Mouse (Mus musculus): ENCODE measurements around the gene Gmpr. TPM values are rescaled to one million over a fixed set of nuclear protein-coding genes. Genes with fewer than 3 reads are reported as not detected.

Gene Gmpr
- polyA plus RNA-seq, 1 experiment from 2014 or later = 39.3 TPM

GRCm38 (mm10) chr13:45526230-45526629 lies 19.0 kb downstream of the Gmpr start:
- ATAC-seq (ENCODE audit: insufficient number of reproducible peaks, low FRiP score, low TSS enrichment, low read depth) = no peak
- H3K36me3 ChIP-seq = no peaks in the 10 kb centered on the region
- H3K4me2 ChIP-seq (replicated peaks) = no peak overlapping the region
- peaks cover 16% of the 10 kb centered on the region for H3K4me1 ChIP-seq
- no peaks in the 10 kb centered on the region for H3K9me3 ChIP-seq (replicated peaks)
- H3K9ac ChIP-seq = no peak overlapping the region
- H3K27ac ChIP-seq (replicated peaks) = no peak overlapping the region
- 69% methylated on average over 7 of the region's 7 CpGs for WGBS
- no peak overlapping the region for H3K4me3 ChIP-seq (replicated peaks)
- H3K27me3 ChIP-seq = no peaks in the 10 kb centered on the region

GRCm38 (mm10) chr13:45527232-45527964 lies 20.2 kb downstream of the Gmpr start:
- ATAC-seq (ENCODE audit: insufficient number of reproducible peaks, low FRiP score, low TSS enrichment, low read depth) = no peak
- 76% methylated on average over 11 of the region's 11 CpGs for WGBS
- Histone ChIP-seq H3K27me3 (no peaks in the 10 kb centered on the region), H3K4me1 (peaks cover 22% of the 10 kb centered on the region), H3K4me2 (replicated peaks) (no peak overlapping the region), H3K9ac (no peak overlapping the region), H3K9me3 (replicated peaks) (no peaks in the 10 kb centered on the region), H3K36me3 (no peaks in the 10 kb centered on the region), H3K27ac (replicated peaks) (no peak overlapping the region), H3K4me3 (replicated peaks) (no peak overlapping the region)

GRCm38 (mm10) chr13:45528787-45529186 lies 21.5 kb downstream of the Gmpr start:
- H3K4me1 ChIP-seq = peaks cover 22% of the 10 kb centered on the region
- H3K4me2 ChIP-seq (replicated peaks) = no peak overlapping the region
- no peak overlapping the region for H3K9ac ChIP-seq
- H3K36me3 ChIP-seq = no peaks in the 10 kb centered on the region
- 66% methylated on average over 4 of the region's 4 CpGs for WGBS
- no peak overlapping the region for H3K27ac ChIP-seq (replicated peaks)
- no peaks in the 10 kb centered on the region for H3K27me3 ChIP-seq
- no peaks in the 10 kb centered on the region for H3K9me3 ChIP-seq (replicated peaks)
- H3K4me3 ChIP-seq (replicated peaks) = no peak overlapping the region
- ATAC-seq (ENCODE audit: insufficient number of reproducible peaks, low FRiP score, low TSS enrichment, low read depth) = no peak

DNA sequence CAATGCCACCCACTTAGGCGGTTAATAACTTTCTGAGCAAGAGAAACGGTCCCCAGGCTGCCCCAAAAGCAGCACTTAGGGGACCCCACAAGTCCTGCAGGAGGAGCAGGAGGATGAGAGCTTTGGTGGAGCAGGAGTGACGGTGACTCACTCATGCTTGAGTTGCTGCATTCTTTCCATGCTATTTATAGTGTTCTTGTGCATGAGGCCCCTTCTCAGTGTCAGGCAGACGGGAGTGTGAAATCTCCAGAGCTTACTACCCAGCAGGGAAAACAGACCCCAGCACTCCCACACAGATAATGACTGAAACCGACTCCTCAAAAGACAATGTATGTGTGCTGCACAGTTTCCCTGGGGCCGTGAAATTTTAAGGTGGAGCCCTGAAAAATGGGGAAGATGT lies 23.5 kb downstream of the Gmpr start:
- Histone ChIP-seq H3K9ac (no peak overlapping the region), H3K36me3 (no peaks in the 10 kb centered on the region), H3K4me3 (replicated peaks) (no peak overlapping the region), H3K27ac (replicated peaks) (peak overlapping the region; percentile 80), H3K9me3 (replicated peaks) (no peaks in the 10 kb centered on the region), H3K27me3 (no peaks in the 10 kb centered on the region), H3K4me1 (peaks cover 22% of the 10 kb centered on the region), H3K4me2 (replicated peaks) (no peak overlapping the region)
- peak; percentile 58; the same call in 1 of the 2 replicates for ATAC-seq (ENCODE audit: insufficient number of reproducible peaks, low FRiP score, low TSS enrichment, low read depth)
- 15% methylated on average over 6 of the region's 6 CpGs for WGBS

DNA sequence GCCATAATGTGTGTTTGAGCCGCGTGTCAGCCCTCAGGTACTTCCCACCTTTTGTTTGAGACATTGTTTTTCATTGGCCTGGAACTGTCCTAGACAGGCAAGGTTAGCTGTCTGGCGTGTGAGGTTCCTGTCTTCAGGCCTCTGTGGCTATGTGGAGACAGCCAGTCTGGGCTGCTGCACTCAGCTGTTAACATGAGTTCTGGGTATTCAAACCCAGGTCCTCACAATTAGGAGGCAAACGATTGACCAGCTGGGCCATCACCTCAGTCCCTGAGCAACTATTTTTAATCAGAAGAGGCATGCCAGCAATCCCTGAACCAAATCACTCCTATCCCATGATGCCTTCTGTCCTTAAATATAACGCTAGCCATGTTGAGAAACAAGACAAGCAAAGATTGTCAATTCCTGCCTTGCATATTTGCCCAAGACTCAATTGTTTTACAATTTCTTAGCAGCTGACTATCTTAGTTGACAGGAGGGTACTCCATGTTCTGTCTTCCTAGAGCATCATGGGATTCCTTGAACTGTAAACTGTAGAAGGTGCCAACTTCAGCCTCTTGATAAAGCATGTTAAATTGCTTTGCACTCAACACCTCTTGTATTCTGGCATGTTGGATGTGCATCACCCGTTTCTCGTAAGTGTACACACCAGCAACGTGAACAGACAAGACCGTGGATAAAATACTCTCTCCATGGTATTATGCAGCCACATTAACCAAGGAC lies 28.6 kb downstream of the Gmpr start:
- Histone ChIP-seq H3K4me1 (peaks cover 19% of the 10 kb centered on the region), H3K27ac (replicated peaks) (no peak overlapping the region), H3K27me3 (no peaks in the 10 kb centered on the region), H3K36me3 (no peaks in the 10 kb centered on the region; the same call in 1 of the 2 replicates), H3K9ac (no peak overlapping the region), H3K4me3 (replicated peaks) (no peak overlapping the region), H3K9me3 (replicated peaks) (no peaks in the 10 kb centered on the region), H3K4me2 (replicated peaks) (no peak overlapping the region)
- no peak for ATAC-seq (ENCODE audit: insufficient number of reproducible peaks, low FRiP score, low TSS enrichment, low read depth)
- 84% methylated on average over 9 of the region's 9 CpGs for WGBS

GRCm38 (mm10) chr13:45537110-45537509 lies 29.9 kb downstream of the Gmpr start:
- H3K9ac ChIP-seq = no peak overlapping the region
- 74% methylated on average over 9 of the region's 9 CpGs for WGBS

GRCm38 (mm10) chr13:45538091-45538490 lies 30.8 kb downstream of the Gmpr start:
- WGBS = 78% methylated on average over 9 of the region's 9 CpGs
- H3K36me3 ChIP-seq = no peaks in the 10 kb centered on the region; the same call in 1 of the 2 replicates
- no peak overlapping the region for H3K27ac ChIP-seq (replicated peaks)

More at GRCm38 (mm10) chr13:45537110-45537509, 29.9 kb downstream of the Gmpr start:
- Histone ChIP-seq H3K36me3 (no peaks in the 10 kb centered on the region; the same call in 1 of the 2 replicates), H3K4me2 (replicated peaks) (no peak overlapping the region), H3K4me1 (peaks cover 10% of the 10 kb centered on the region), H3K27me3 (no peaks in the 10 kb centered on the region), H3K27ac (replicated peaks) (no peak overlapping the region), H3K9me3 (replicated peaks) (no peaks in the 10 kb centered on the region), H3K4me3 (replicated peaks) (no peak overlapping the region)
- ATAC-seq (ENCODE audit: insufficient number of reproducible peaks, low FRiP score, low TSS enrichment, low read depth) = no peak

DNA sequence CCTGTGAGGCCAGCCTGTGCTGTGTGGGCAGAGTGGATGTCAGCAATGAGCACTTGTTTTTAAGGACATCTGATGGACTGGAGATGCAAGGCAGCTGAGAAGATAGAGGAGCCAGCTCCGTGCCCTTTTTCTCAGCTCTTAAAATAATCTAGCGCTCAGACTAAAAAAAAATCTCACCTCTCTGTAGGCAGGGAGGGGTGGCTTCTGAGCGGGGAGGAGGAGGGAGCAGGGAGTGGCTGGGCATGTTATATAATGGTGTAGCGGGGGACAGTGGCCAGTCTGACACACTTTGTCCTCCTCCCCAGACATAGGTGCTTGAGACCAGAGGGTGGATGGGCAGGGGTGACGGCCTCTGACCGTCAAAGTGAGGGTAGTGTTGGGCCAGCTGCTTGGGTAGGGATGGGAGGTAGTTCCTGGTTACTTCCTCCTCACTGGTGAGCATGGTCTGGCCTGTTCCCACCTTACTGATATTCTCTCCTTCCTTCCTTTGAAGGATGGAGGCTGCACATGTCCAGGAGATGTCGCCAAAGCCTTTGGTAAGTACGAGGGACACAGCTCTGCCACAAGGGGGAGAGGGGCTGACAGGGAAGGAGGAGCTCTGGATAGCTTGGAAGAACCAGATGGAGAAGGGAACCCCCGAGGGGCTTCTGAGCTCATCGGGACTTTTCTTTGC lies 31.4 kb downstream of the Gmpr start:
- peak overlapping the region; percentile 68 for H3K27ac ChIP-seq (replicated peaks)
- peak overlapping the region; percentile 33; the same call in 1 of the 2 replicates for H3K9ac ChIP-seq
- H3K4me1 ChIP-seq = peaks cover 10% of the 10 kb centered on the region
- WGBS = 27% methylated on average over 10 of the region's 10 CpGs
- H3K36me3 ChIP-seq = no peaks in the 10 kb centered on the region; the same call in 1 of the 2 replicates
- H3K9me3 ChIP-seq (replicated peaks) = no peaks in the 10 kb centered on the region
- H3K27me3 ChIP-seq = no peaks in the 10 kb centered on the region
- peak; percentile 81 for ATAC-seq (ENCODE audit: insufficient number of reproducible peaks, low FRiP score, low TSS enrichment, low read depth)
- H3K4me2 ChIP-seq (replicated peaks) = peak overlapping the region; percentile 74
- peak overlapping the region; percentile 48 for H3K4me3 ChIP-seq (replicated peaks)

More at GRCm38 (mm10) chr13:45538091-45538490, 30.8 kb downstream of the Gmpr start:
- no peak for ATAC-seq (ENCODE audit: insufficient number of reproducible peaks, low FRiP score, low TSS enrichment, low read depth)
- Histone ChIP-seq H3K4me1 (peaks cover 10% of the 10 kb centered on the region), H3K4me3 (replicated peaks) (no peak overlapping the region), H3K9ac (no peak overlapping the region), H3K4me2 (replicated peaks) (no peak overlapping the region), H3K27me3 (no peaks in the 10 kb centered on the region), H3K9me3 (replicated peaks) (no peaks in the 10 kb centered on the region)

GRCm38 (mm10) chr13:45539205-45539568 lies 31.9 kb downstream of the Gmpr start:
- 6% methylated on average over 10 of the region's 10 CpGs for WGBS
- no peaks in the 10 kb centered on the region for H3K27me3 ChIP-seq
- peaks cover 10% of the 10 kb centered on the region for H3K4me1 ChIP-seq
- no peaks in the 10 kb centered on the region for H3K9me3 ChIP-seq (replicated peaks)
- peak overlapping the region; percentile 74 for H3K4me2 ChIP-seq (replicated peaks)
- no peaks in the 10 kb centered on the region; the same call in 1 of the 2 replicates for H3K36me3 ChIP-seq
- H3K9ac ChIP-seq = peak overlapping the region; percentile 33; the same call in 1 of the 2 replicates
- ATAC-seq (ENCODE audit: insufficient number of reproducible peaks, low FRiP score, low TSS enrichment, low read depth) = peak; percentile 85
- peak overlapping the region; percentile 48 for H3K4me3 ChIP-seq (replicated peaks)
- peak overlapping the region; percentile 68 for H3K27ac ChIP-seq (replicated peaks)

- Histone ChIP-seq H3K4me3 (replicated peaks) (no peak overlapping the region), H3K9ac (no peak overlapping the region), H3K27me3 (no peaks in the 10 kb centered on the region), H3K36me3 (peaks cover 5% of the 10 kb centered on the region; the same call in 1 of the 2 replicates), H3K4me1 (no peaks in the 10 kb centered on the region), H3K27ac (replicated peaks) (no peak overlapping the region), H3K4me2 (replicated peaks) (no peak overlapping the region), H3K9me3 (replicated peaks) (no peaks in the 10 kb centered on the region)
- ATAC-seq (ENCODE audit: insufficient number of reproducible peaks, low FRiP score, low TSS enrichment, low read depth) = no peak
- WGBS = 88% methylated on average over 13 of the region's 13 CpGs
These were observed 38.7 kb downstream of the Gmpr start for GRCm38 (mm10) chr13:45545974-45546373.

- H3K9me3 ChIP-seq (replicated peaks) = no peaks in the 10 kb centered on the region
- no peak for ATAC-seq (ENCODE audit: insufficient number of reproducible peaks, low FRiP score, low TSS enrichment, low read depth)
- H3K36me3 ChIP-seq = 0 out of 2 replicates have a peak, but pooled peaks cover 5% of the 10 kb centered on the region
- no peak overlapping the region for H3K4me3 ChIP-seq (replicated peaks)
- H3K9ac ChIP-seq = no peak overlapping the region
- H3K4me1 ChIP-seq = no peaks in the 10 kb centered on the region
- WGBS = 85% methylated on average over 4 of the region's 4 CpGs
- no peaks in the 10 kb centered on the region for H3K27me3 ChIP-seq
- no peak overlapping the region for H3K27ac ChIP-seq (replicated peaks)
- no peak overlapping the region for H3K4me2 ChIP-seq (replicated peaks)
These were observed 39.7 kb downstream of the Gmpr start for GRCm38 (mm10) chr13:45546946-45547345.

All from embryonic facial prominence, embryonic 15.5 days (tissue).